In genomic region chr5:66910610-66911009, GRCm38 (mm10) we compare ENCODE assay signal across 23 mouse cellular contexts.
A peak's percentile ranks its signal among the peaks of the same experiment; 100 is the strongest.
DNase-seq lines count a peak whose midpoint lies in the region; ATAC-seq and TF ChIP-seq lines count a peak whose summit lies in the region.
"Had no signal": no experiment of that assay in that cellular context is flagged by ENCODE, and none has a peak within 500 bp of the region (broad histone marks: within the 10 kb centered on the region; RNA-seq: fewer than 3 reads in every experiment).

No protein-coding gene starts in this region.

- no peaks in the 10 kb centered on the region for H3K27me3 ChIP-seq in lung, embryonic 15.5 days
- no peaks in the 10 kb centered on the region for H3K27me3 ChIP-seq in lung, postnatal 0 days (replicated peaks; ENCODE audit: insufficient read depth, low read length)
- H3K27me3 ChIP-seq: embryonic facial prominence, embryonic 13.5 days; embryonic facial prominence, embryonic 15.5 days; forebrain, embryonic 12.5 days had no signal

- H3K9me3 ChIP-seq in lung, embryonic 15.5 days = no peaks in the 10 kb centered on the region; the same call in 1 of the 2 replicates
- no peaks in the 10 kb centered on the region for H3K9me3 ChIP-seq in lung, postnatal 0 days (ENCODE audit: low read length)
- H3K9me3 ChIP-seq: embryonic facial prominence, embryonic 13.5 days; embryonic facial prominence, embryonic 15.5 days; forebrain, embryonic 12.5 days had no signal

- no peak for DNase-seq in frontal cortex, postnatal 25 days (ENCODE audit: low spot score in 2 of 2)
- DNase-seq in lung, postnatal 10 days = no peak
- peak; percentile 38 for DNase-seq in lung, postnatal 0 days (ENCODE audit: low spot score)
- DNase-seq in lung, adult 18-20 months = no peak
- peak; percentile 25 for DNase-seq in brain, embryonic 14.5 days (ENCODE audit: low read depth)
- no peak for DNase-seq in kidney, postnatal 14 days
- DNase-seq: adrenal gland, adult 2 months; adrenal gland, postnatal 10 days; adrenal gland, postnatal 25 days; cerebellum, adult 11 months; cerebellum, adult 8-10 months; cerebellum, adult 9-11 months; cerebellum, postnatal 14 days; cerebellum, postnatal 36 days; embryo, embryonic 11 days had no signal

- ATAC-seq in frontal cortex, adult (ENCODE audit: low TSS enrichment) = peak; percentile 41; the same call in 1 of the 2 replicates
- ATAC-seq in lung, embryonic 15.5 days (ENCODE audit: borderline replicate concordance, extremely low read depth, low FRiP score, low TSS enrichment) = no peak
- 0 out of 2 replicates have a peak, but pooled peaks have one; percentile 5 for ATAC-seq in lung, postnatal 0 days
- ATAC-seq: forebrain, embryonic 14.5 days had no signal

- H3K4me1 ChIP-seq in lung, embryonic 15.5 days = peaks cover 27% of the 10 kb centered on the region
- H3K4me1 ChIP-seq in lung, postnatal 0 days (ENCODE audit: insufficient read depth, low read depth, low read length) = peaks cover 6% of the 10 kb centered on the region; the same call in 1 of the 2 replicates
- H3K4me1 ChIP-seq: forebrain, embryonic 12.5 days had no signal

- no peak for TF ChIP-seq CTCF in lung, postnatal 0 days (IDR thresholded peaks at IDR 0.05)
- no peak for TF ChIP-seq CTCF in brain, embryonic 14.5 days (IDR thresholded peaks at IDR 0.05; ENCODE audit: borderline replicate concordance, extremely low read depth, insufficient read depth, insufficient read length)

- TF ChIP-seq EP300 in lung, postnatal 0 days (IDR thresholded peaks at IDR 0.05) = no peak

- no peak overlapping the region for H3K4me2 ChIP-seq in lung, embryonic 15.5 days
- H3K4me2 ChIP-seq in lung, postnatal 0 days (replicated peaks; ENCODE audit: low read depth, low read length) = no peak overlapping the region
- H3K4me2 ChIP-seq: embryonic facial prominence, embryonic 13.5 days; embryonic facial prominence, embryonic 15.5 days; forebrain, embryonic 12.5 days had no signal

- TF ChIP-seq POLR2A in brain, embryonic 14.5 days (IDR thresholded peaks at IDR 0.05; ENCODE audit: borderline replicate concordance, extremely low read depth, insufficient read depth, insufficient read length, poor library complexity, severe bottlenecking) = no peak

- H3K9ac ChIP-seq in lung, embryonic 15.5 days = no peak overlapping the region
- H3K9ac ChIP-seq in lung, postnatal 0 days (replicated peaks; ENCODE audit: low read depth) = no peak overlapping the region
- H3K9ac ChIP-seq: embryonic facial prominence, embryonic 13.5 days; embryonic facial prominence, embryonic 15.5 days; forebrain, embryonic 12.5 days had no signal

- H3K4me3 ChIP-seq in lung, embryonic 15.5 days = no peak overlapping the region
- H3K4me3 ChIP-seq in lung, postnatal 0 days (ENCODE audit: low read depth, low read length) = no peak overlapping the region
- H3K4me3 ChIP-seq: embryonic facial prominence, embryonic 13.5 days; embryonic facial prominence, embryonic 15.5 days; erythroblast, embryonic 14.5 days; forebrain, embryonic 10.5 days; forebrain, embryonic 12.5 days had no signal

- WGBS in lung, embryonic 15.5 days = 78% methylated on average over 9 of the region's 9 CpGs
- 76% methylated on average over 9 of the region's 9 CpGs for WGBS in lung, postnatal 0 days

- no peaks in the 10 kb centered on the region for H3K36me3 ChIP-seq in lung, embryonic 15.5 days
- H3K36me3 ChIP-seq in lung, postnatal 0 days (ENCODE audit: insufficient read depth, low read length) = no peaks in the 10 kb centered on the region
- H3K36me3 ChIP-seq: embryonic facial prominence, embryonic 13.5 days; embryonic facial prominence, embryonic 15.5 days; forebrain, embryonic 10.5 days; forebrain, embryonic 12.5 days had no signal

- H3K27ac ChIP-seq in lung, embryonic 15.5 days = peak overlapping the region; percentile 88
- H3K27ac ChIP-seq in lung, postnatal 0 days (ENCODE audit: low read length) = peak overlapping the region; percentile 14
- H3K27ac ChIP-seq: embryonic facial prominence, embryonic 13.5 days; embryonic facial prominence, embryonic 15.5 days; forebrain, embryonic 10.5 days; forebrain, embryonic 12.5 days had no signal

Comparison
In these comparisons a context has a peak if more than half of its experiments do, and no peak if none do; other contexts are left out.
1. DNase-seq: peak in lung, postnatal 0 days (single experiment) and brain, embryonic 14.5 days (single experiment); none in frontal cortex, postnatal 25 days (0 of 2), lung, postnatal 10 days (single experiment), lung, adult 18-20 months (0 of 2) and kidney, postnatal 14 days (single experiment).